Mouse (Mus musculus) lung, embryonic 16.5 days (tissue): Measurements from ENCODE around the gene Chkb. TPM values are rescaled to one million over a fixed set of nuclear protein-coding genes. Genes with fewer than 3 reads are reported as not detected.

ENCODE experiments used
- ATAC-seq: fragments of 200-750 bp; cut with Nextera tagmentation; 2 replicates; pipeline ENCODE4 v1.8.0; 2017; ENCODE audit warnings: low read depth, mild to moderate bottlenecking, moderate library complexity
- H3K27ac ChIP-seq: fragments of 300-500 bp; sonication (generic); 2 replicates; pipeline ENCODE4 v1.5.1; 2014; ENCODE audit warnings: mild to moderate bottlenecking, control low read depth, low read length
- H3K27me3 ChIP-seq: fragments of 300-500 bp; sonication (generic); 2 replicates; pipeline ENCODE4 v1.6.1; 2014; ENCODE audit warnings: low read depth, low read length, mixed read lengths; ENCODE audit not compliant: control insufficient read depth, insufficient read depth
- H3K36me3 ChIP-seq: fragments of 300-500 bp; sonication (generic); 2 replicates; pipeline ENCODE4 v1.6.1; 2014; ENCODE audit warnings: low read length; ENCODE audit not compliant: control insufficient read depth, insufficient read depth
- H3K4me1 ChIP-seq: fragments of 300-500 bp; sonication (generic); replicated peaks from 2 replicates; pipeline ENCODE4 v1.6.1; 2014; ENCODE audit warnings: low read length, mixed read lengths; ENCODE audit not compliant: control insufficient read depth, insufficient read depth
- H3K4me2 ChIP-seq: fragments of 300-500 bp; sonication (generic); 2 replicates; pipeline ENCODE4 v1.6.1; 2014; ENCODE audit warnings: low read depth, low read length, control low read depth
- H3K4me3 ChIP-seq: fragments of 300-500 bp; sonication (generic); 2 replicates; pipeline ENCODE4 v1.5.1; 2014; ENCODE audit warnings: mild to moderate bottlenecking, low read length, control low read depth
- H3K9ac ChIP-seq: fragments of 300-500 bp; sonication (generic); 2 replicates; pipeline ENCODE4 v1.6.1; 2014; ENCODE audit warnings: low read length, control low read depth
- H3K9me3 ChIP-seq: fragments of 300-500 bp; sonication (generic); 2 replicates; pipeline ENCODE4 v1.6.1; 2016; ENCODE audit warnings: low read length; ENCODE audit not compliant: control insufficient read depth
- WGBS: fragments of 180-500 bp; shearing (Covaris S2); extraction: QIAGEN DNeasy Blood & Tissue Kit; methylation state at CpG from one replicate; pipeline ENCODE4 v1.1.7; 2014; 5-methylcytosine and 5-hydroxymethylcytosine counted together
- polyA plus RNA-seq: library from polyadenylated mRNA; unstranded; fragments of >200 nt; fragmentation: Nextera tagmentation; extraction: Ambion mirVana; gene quantifications from 2 replicates; pipeline ENCODE4 v1.2.1, GENCODE M21; 2015

Chkb gene
- polyA plus RNA-seq: 58.4 and 60.4 TPM in 2 replicates

DNA sequence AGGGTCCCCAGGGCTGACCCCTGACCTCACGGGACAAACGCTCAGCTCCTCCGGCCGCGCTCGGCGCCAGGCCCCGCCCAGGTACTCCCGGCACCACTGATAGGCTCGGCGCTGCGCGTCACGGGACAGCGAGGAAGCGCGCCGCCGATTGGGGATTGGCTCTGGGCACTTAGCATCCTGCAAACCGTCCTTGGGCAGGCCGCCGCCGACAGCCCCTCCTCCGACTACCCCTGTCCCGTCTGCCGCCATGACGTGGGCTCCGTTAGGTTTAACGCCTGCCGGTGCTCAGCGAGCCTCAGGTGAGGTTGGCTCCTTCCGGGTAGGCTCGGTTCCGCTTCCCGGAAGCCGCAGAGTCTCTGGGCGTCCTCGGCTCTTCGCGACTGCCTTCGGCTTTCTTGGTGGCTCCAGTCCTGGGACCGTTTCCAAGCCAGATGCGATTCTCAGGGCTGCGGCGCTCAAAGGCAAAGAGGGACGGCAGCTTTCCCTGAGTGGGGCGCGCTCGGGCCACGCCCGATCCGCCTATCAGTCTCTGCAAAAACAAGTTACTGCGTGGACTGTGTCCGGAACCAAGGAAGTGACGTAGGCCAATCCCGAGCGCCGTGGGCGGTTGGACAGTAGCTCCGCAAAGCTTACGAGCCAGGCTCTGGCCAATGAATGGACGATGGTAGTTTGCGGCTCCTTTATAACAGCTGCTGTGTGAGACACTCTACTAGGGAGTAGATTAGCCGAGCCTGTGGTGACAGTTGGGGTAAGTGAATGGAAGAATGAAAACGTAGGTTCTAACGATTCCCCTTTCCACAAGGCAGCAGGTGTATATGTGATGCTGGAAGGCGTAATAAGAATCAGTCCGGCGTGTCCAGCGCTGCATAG is at the start of gene Chkb, which contains the start of the genes C730034F03Rik and Gm44502:
Chkb (minus strand) TSS at position 557 of the 870 bp plus-strand sequence.
C730034F03Rik (plus strand) TSS at position 238 of the 870 bp plus-strand sequence.
Gm44502 (minus strand) TSS at position 345 of the 870 bp plus-strand sequence.
- H3K4me1 ChIP-seq: peaks cover 8% of the 10 kb centered on the region; the same call in 1 of the 2 replicates
- H3K9me3 ChIP-seq: no peaks in the 10 kb centered on the region
- peak within 1 kb of the TSS; percentile 85 for H3K9ac ChIP-seq
- H3K27ac ChIP-seq: peak within 1 kb of the TSS; percentile 98
- no peaks in the 10 kb centered on the region for H3K27me3 ChIP-seq
- H3K4me3 ChIP-seq: peak within 1 kb of the TSS; percentile 84
- peaks cover 5% of the 10 kb centered on the region for H3K36me3 ChIP-seq
- ATAC-seq: peak; percentile 94
- H3K4me2 ChIP-seq: peak within 1 kb of the TSS; percentile 93
- under 1% methylated on average over 69 of the region's 70 CpGs for WGBS

DNA sequence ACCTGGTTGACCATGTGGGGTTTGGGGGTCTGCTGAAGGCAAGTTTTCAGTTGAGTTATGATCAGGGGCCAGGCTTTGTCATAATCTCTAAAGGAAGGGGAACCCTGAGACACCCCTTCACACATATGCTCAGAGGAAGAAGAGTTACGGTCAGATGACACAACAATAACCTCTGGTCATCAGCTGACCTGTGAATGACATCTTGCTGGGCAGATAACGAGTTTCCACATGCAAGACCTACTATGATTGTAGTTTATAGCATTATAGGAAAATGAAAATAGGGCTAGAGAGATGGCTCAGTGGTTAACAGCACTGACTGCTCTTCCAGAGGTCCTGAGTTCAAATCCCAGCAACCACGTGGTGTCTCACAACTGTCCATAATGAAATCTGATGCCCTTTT is 48.9 kb upstream of the Chkb start:
- Histone ChIP-seq H3K27ac (no peak overlapping the region), H3K27me3 (no peaks in the 10 kb centered on the region), H3K4me1 (peaks cover 8% of the 10 kb centered on the region), H3K9me3 (0 out of 2 replicates have a peak, but pooled peaks cover 2% of the 10 kb centered on the region), H3K9ac (no peak overlapping the region), H3K36me3 (no peaks in the 10 kb centered on the region), H3K4me2 (no peak overlapping the region), H3K4me3 (no peak overlapping the region)
- no peak for ATAC-seq
- 85% methylated on average over 3 of the region's 3 CpGs for WGBS

DNA sequence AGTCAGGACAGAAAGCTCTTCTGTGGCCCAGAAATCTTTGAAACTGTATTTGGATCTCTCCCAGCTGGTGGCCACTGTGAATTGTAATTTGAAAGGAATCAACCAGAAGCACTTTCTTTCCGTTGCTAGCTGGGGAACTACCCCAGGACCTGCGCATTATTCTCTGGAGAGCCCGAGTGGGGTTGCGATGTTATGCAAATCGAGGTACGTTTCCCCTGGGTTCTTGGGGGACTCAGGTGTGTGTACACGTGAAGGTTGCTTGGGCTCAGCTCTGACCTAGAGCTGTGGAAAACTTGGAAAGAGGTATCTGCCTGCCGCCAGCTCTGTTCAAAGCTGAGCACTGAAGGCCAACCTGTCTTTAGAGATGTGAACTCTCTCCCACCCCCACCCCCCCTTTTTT is 48.1 kb upstream of the Chkb start:
- H3K9ac ChIP-seq: no peak overlapping the region
- H3K4me3 ChIP-seq: no peak overlapping the region
- 51% methylated on average over 8 of the region's 8 CpGs for WGBS
- no peaks in the 10 kb centered on the region for H3K27me3 ChIP-seq
- ATAC-seq: no peak
- H3K36me3 ChIP-seq: no peaks in the 10 kb centered on the region
- peak overlapping the region; percentile 18; the same call in 1 of the 2 replicates for H3K27ac ChIP-seq
- H3K9me3 ChIP-seq: 0 out of 2 replicates have a peak, but pooled peaks cover 2% of the 10 kb centered on the region
- H3K4me2 ChIP-seq: no peak overlapping the region
- H3K4me1 ChIP-seq: peaks cover 8% of the 10 kb centered on the region

DNA sequence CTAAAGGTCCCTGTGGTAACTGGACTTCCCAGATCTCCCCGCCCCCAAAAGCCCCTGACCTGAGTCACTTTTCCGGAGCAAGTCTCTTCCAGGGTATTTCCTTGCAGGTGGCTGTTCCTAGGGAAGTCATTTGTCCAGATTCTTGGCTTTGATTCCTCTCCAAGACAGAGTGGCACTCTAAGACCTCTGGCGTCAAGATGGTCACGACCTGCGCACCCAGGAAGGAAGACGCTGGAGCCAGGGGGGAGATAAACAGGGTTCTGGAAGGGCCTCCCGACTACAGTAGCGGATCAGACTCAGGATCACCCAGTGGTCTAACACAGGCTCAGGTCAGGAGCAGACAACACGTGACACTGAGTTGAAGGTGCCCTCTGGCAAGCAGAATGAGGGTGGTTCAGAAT is 47.4 kb upstream of the Chkb start, which contains the start of gene Arsa:
Arsa (minus strand) TSS at position 335 of the 401 bp plus-strand sequence.
- Histone ChIP-seq H3K9ac (peak within 1 kb of the TSS; percentile 76), H3K4me1 (peaks cover 8% of the 10 kb centered on the region), H3K27me3 (no peaks in the 10 kb centered on the region), H3K4me3 (peak within 1 kb of the TSS; percentile 71), H3K9me3 (no peaks in the 10 kb centered on the region), H3K36me3 (no peaks in the 10 kb centered on the region), H3K4me2 (peak within 1 kb of the TSS; percentile 88), H3K27ac (peak within 1 kb of the TSS; percentile 84)
- WGBS: 25% methylated on average over 9 of the region's 9 CpGs
- no peak for ATAC-seq

DNA sequence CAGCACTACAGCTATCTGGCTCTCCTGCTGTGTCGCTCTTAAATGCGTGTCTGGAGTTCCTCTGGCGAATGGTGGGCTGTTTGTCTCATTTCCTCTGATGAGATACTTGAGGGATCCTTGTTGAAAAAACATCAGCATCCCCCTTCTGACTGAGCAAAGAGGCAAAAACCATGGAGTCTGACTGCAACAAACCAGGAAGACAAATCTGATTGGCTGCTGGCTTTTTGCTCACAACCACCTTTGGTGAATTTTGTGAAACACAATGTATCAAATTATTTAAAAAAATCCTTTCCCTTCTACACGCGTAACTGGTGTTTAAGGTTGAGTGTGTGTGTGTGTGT is 46.7 kb upstream of the Chkb start:
- H3K36me3 ChIP-seq: no peaks in the 10 kb centered on the region
- peaks cover 8% of the 10 kb centered on the region for H3K4me1 ChIP-seq
- peak overlapping the region; percentile 84 for H3K27ac ChIP-seq
- peak overlapping the region; percentile 76 for H3K9ac ChIP-seq
- H3K9me3 ChIP-seq: no peaks in the 10 kb centered on the region
- H3K27me3 ChIP-seq: no peaks in the 10 kb centered on the region
- no peak for ATAC-seq
- H3K4me3 ChIP-seq: peak overlapping the region; percentile 71
- peak overlapping the region; percentile 88 for H3K4me2 ChIP-seq
- 3% methylated on average over 5 of the region's 5 CpGs for WGBS

DNA sequence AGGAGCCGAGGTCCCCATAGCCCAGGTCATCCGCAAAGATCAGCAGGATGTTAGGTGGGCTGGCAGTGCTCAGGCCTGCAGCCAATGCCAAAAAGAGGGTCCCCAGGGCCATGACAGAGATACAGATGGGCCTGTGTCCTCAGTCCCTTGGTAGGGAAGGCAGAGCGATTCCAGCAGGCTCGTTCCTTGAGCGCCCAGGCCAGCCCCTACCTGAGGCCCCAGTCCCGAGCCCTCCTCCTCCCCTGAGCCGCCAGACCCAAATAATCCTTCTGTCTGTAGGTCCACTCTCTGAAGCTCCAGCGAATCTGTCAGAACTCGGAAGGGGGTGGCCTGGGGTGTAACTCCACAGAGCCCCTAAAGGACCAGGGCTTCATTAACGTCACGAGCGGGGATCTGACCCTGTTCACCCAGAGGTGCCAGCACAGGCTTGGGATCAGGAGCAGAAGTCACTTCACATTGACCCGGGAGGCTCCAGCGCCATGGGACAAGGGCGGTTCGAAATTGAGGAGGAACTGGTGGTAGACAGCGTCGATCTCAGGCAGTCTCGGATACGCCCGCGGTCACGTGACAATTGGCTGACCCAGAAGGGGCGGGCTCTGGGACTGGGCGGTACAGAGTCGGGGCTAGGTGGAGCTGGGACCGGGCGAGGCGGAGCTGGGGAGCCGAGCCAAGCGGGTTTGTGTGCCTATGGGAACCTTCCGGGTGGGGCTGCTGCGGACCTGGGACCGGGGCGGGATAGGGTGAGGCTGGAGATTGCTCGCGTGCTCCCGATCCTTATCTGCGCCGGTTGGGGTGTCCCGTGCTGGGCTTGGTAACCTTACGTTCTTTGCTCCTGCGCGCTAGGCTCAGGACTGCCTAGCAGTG is 46.1 kb upstream of the Chkb start:
- ATAC-seq: peak; percentile 98
- Histone ChIP-seq H3K9ac (peak overlapping the region; percentile 76), H3K4me1 (peaks cover 8% of the 10 kb centered on the region), H3K27me3 (no peaks in the 10 kb centered on the region), H3K4me2 (peak overlapping the region; percentile 88), H3K4me3 (peak overlapping the region; percentile 71), H3K9me3 (no peaks in the 10 kb centered on the region), H3K36me3 (no peaks in the 10 kb centered on the region), H3K27ac (peak overlapping the region; percentile 84)
- 8% methylated on average over 44 of the region's 44 CpGs for WGBS

DNA sequence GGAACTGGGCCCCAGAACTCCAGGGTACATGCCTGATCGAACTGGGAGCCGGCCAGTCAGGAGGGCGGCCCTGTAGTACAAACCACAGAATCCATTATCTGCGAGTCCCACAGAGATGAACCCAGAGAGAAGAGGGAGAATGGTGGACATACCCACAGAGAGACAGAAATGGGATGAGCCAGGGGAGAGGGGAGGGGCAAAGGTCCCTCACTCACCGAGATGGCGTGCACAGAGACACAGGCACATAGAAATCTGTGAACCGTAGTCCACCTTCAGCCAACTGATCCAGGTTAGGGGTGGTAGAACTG is 45.5 kb upstream of the Chkb start:
- H3K4me3 ChIP-seq: peak overlapping the region; percentile 71
- H3K4me1 ChIP-seq: peaks cover 8% of the 10 kb centered on the region
- no peaks in the 10 kb centered on the region for H3K36me3 ChIP-seq
- H3K4me2 ChIP-seq: peak overlapping the region; percentile 88
- no peaks in the 10 kb centered on the region for H3K9me3 ChIP-seq
- 88% methylated on average over 7 of the region's 7 CpGs for WGBS
- peak overlapping the region; percentile 76 for H3K9ac ChIP-seq
- ATAC-seq: no peak
- H3K27me3 ChIP-seq: no peaks in the 10 kb centered on the region
- no peak overlapping the region for H3K27ac ChIP-seq

DNA sequence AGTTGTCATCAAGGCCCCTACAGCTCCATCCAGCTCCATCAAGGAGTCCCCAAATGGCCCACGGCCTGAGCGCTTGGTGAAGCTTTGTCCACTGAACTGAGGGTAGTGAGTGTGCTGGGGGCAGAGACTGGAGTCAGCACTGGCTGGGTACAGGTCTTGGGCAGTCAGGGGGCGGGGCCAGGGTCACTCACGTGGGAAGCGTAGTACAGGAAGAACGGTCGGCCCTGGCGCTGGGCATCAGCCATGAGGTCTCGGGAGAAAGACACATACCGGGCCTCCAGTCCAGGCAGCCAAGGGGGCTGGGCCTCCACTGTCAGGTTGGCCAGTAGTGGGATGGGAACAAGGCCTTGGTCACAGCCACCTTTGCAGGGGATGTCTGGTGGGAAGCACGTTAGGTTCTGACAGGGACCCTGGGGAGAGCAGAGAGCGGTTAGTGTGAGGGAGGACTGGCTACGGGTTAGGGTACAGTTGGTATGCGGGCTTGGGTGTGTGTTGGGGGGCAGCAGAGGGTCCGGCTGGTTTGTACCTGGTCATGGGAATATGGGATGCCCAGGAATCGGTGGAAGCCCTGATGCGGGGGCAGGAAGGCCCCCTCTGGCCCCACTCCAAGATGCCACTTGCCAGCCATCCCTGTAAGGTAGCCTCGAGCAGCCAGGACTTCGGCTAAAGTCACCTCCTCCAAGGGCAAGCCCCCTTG is 45.0 kb upstream of the Chkb start:
- no peak for ATAC-seq
- peaks cover 8% of the 10 kb centered on the region for H3K4me1 ChIP-seq
- no peak overlapping the region for H3K4me3 ChIP-seq
- no peaks in the 10 kb centered on the region for H3K9me3 ChIP-seq
- H3K9ac ChIP-seq: no peak overlapping the region
- H3K4me2 ChIP-seq: no peak overlapping the region
- no peak overlapping the region for H3K27ac ChIP-seq
- H3K27me3 ChIP-seq: no peaks in the 10 kb centered on the region
- 88% methylated on average over 19 of the region's 19 CpGs for WGBS
- no peaks in the 10 kb centered on the region for H3K36me3 ChIP-seq
